In genomic region chr5:34632996-34633395, GRCm38 (mm10) we compare ENCODE assay signal across 20 mouse cellular contexts. TPM values are rescaled to one million over a fixed set of nuclear protein-coding genes. Genes with fewer than 3 reads are reported as not detected.
DNase-seq lines count a peak whose midpoint lies in the region; ATAC-seq and TF ChIP-seq lines count a peak whose summit lies in the region.
"Had no signal": no experiment of that assay in that cellular context is flagged by ENCODE, and none has a peak within 500 bp of the region (broad histone marks: within the 10 kb centered on the region; RNA-seq: fewer than 3 reads in every experiment).

No protein-coding gene starts in this region.

- no peak overlapping the region for H3K27ac ChIP-seq in liver, postnatal 0 days (ENCODE audit: low read depth)
- H3K27ac ChIP-seq in liver, embryonic 12.5 days, result peak overlapping the region; percentile 38
- peak overlapping the region; percentile 51; the same call in 1 of the 2 replicates for H3K27ac ChIP-seq in liver, embryonic 16.5 days (ENCODE audit: low read length)
- H3K27ac ChIP-seq in heart, embryonic 10.5 days, result no peak overlapping the region
- H3K27ac ChIP-seq: embryonic facial prominence, embryonic 13.5 days; forebrain, embryonic 10.5 days; hindbrain, embryonic 12.5 days had no signal

- no peak overlapping the region for H3K4me3 ChIP-seq in liver, postnatal 0 days (ENCODE audit: low read depth, low read length)
- no peak overlapping the region for H3K4me3 ChIP-seq in liver, embryonic 12.5 days
- H3K4me3 ChIP-seq in liver, embryonic 16.5 days (ENCODE audit: low read depth, low read length), result no peak overlapping the region
- no peak overlapping the region for H3K4me3 ChIP-seq in heart, embryonic 10.5 days
- H3K4me3 ChIP-seq: embryonic facial prominence, embryonic 13.5 days; forebrain, embryonic 10.5 days; hindbrain, embryonic 12.5 days had no signal

- peaks cover 30% of the 10 kb centered on the region for H3K4me1 ChIP-seq in liver, postnatal 0 days (ENCODE audit: insufficient read depth)
- H3K4me1 ChIP-seq in liver, embryonic 12.5 days, result peaks cover 56% of the 10 kb centered on the region
- peaks cover 47% of the 10 kb centered on the region for H3K4me1 ChIP-seq in liver, embryonic 16.5 days (ENCODE audit: control insufficient read depth, low read depth, low read length)
- peaks cover 28% of the 10 kb centered on the region for H3K4me1 ChIP-seq in heart, embryonic 10.5 days

- WGBS in liver, postnatal 0 days (ENCODE audit: insufficient replicate concordance), result 77% methylated on average over 2 of the region's 2 CpGs
- WGBS in liver, embryonic 12.5 days (ENCODE audit: insufficient replicate concordance), result 59% methylated on average over 2 of the region's 2 CpGs
- 51% methylated on average over 2 of the region's 2 CpGs for WGBS in liver, embryonic 16.5 days (ENCODE audit: insufficient replicate concordance)
- 83% methylated on average over 2 of the region's 2 CpGs for WGBS in heart, embryonic 10.5 days

- H3K9ac ChIP-seq in liver, postnatal 0 days (replicated peaks), result no peak overlapping the region
- H3K9ac ChIP-seq in liver, embryonic 12.5 days, result peak overlapping the region; percentile 5; the same call in 1 of the 2 replicates
- H3K9ac ChIP-seq in liver, embryonic 16.5 days (ENCODE audit: low read depth, low read length), result no peak overlapping the region
- H3K9ac ChIP-seq: embryonic facial prominence, embryonic 13.5 days; hindbrain, embryonic 12.5 days had no signal

- ATAC-seq in liver, postnatal 0 days, result no peak
- peak; percentile 52 for ATAC-seq in liver, embryonic 12.5 days
- peak; percentile 50 for ATAC-seq in liver, embryonic 16.5 days (ENCODE audit: low read depth)
- ATAC-seq: activated CD4-positive, CD25-positive, alpha-beta regulatory T cell, adult 4 months; forebrain, embryonic 14.5 days; hindbrain, embryonic 16.5 days; inflammation-experienced regulatory T-cells, adult 6 months; Patski had no signal

- no peaks in the 10 kb centered on the region for H3K9me3 ChIP-seq in liver, postnatal 0 days (ENCODE audit: low read length)
- no peaks in the 10 kb centered on the region for H3K9me3 ChIP-seq in liver, embryonic 12.5 days (replicated peaks)
- no peaks in the 10 kb centered on the region for H3K9me3 ChIP-seq in liver, embryonic 16.5 days (replicated peaks; ENCODE audit: control insufficient read depth, low read length)
- H3K9me3 ChIP-seq in heart, embryonic 10.5 days, result no peaks in the 10 kb centered on the region
- H3K9me3 ChIP-seq: embryonic facial prominence, embryonic 13.5 days; forebrain, embryonic 10.5 days; hindbrain, embryonic 12.5 days had no signal

- no peaks in the 10 kb centered on the region for H3K27me3 ChIP-seq in liver, postnatal 0 days (ENCODE audit: insufficient read depth, low read length)
- H3K27me3 ChIP-seq in liver, embryonic 12.5 days (replicated peaks), result no peaks in the 10 kb centered on the region
- no peaks in the 10 kb centered on the region for H3K27me3 ChIP-seq in liver, embryonic 16.5 days (ENCODE audit: control insufficient read depth, insufficient read depth, low read depth, low read length)
- H3K27me3 ChIP-seq in heart, embryonic 10.5 days (ENCODE audit: insufficient read depth, poor library complexity, severe bottlenecking), result no peaks in the 10 kb centered on the region
- H3K27me3 ChIP-seq: embryonic facial prominence, embryonic 13.5 days; hindbrain, embryonic 12.5 days; Patski had no signal

- peaks cover 62% of the 10 kb centered on the region for H3K36me3 ChIP-seq in liver, postnatal 0 days (replicated peaks; ENCODE audit: insufficient read depth, low read length)
- peaks cover 83% of the 10 kb centered on the region for H3K36me3 ChIP-seq in liver, embryonic 12.5 days
- H3K36me3 ChIP-seq in liver, embryonic 16.5 days (ENCODE audit: control insufficient read depth, insufficient read depth), result peaks cover 54% of the 10 kb centered on the region
- peaks cover 81% of the 10 kb centered on the region for H3K36me3 ChIP-seq in heart, embryonic 10.5 days

- intact Hi-C loops in heart, postnatal 10 days (cut with DNase I), result no loop called here

- DNase-seq in liver, result peak; percentile 72
- no peak for DNase-seq in liver, postnatal 0 days
- peak; percentile 71 for DNase-seq in c-Kit-positive CD71-positive TER-119-positive erythroid progenitor cells, embryonic 14.5 days (ENCODE audit: low spot score)
- DNase-seq in heart, embryonic 10.5 days (ENCODE audit: low spot score), result no peak
- no peak for DNase-seq in heart, postnatal 10 days
- DNase-seq in layer of hippocampus, adult 9-11 months, result no peak
- DNase-seq: adrenal gland, postnatal 14 days; cerebellum, adult 11 months; cerebellum, adult 8-10 months had no signal

- no peak for TF ChIP-seq EP300 in liver, postnatal 0 days (IDR thresholded peaks at IDR 0.05; ENCODE audit: low read depth)

- no peak for TF ChIP-seq CTCF in liver, postnatal 0 days (IDR thresholded peaks at IDR 0.05; ENCODE audit: low read depth)

- no peak overlapping the region for H3K4me2 ChIP-seq in liver, postnatal 0 days (ENCODE audit: low read depth, low read length)
- H3K4me2 ChIP-seq in liver, embryonic 12.5 days, result peak overlapping the region; percentile 32; the same call in 1 of the 2 replicates
- H3K4me2 ChIP-seq in liver, embryonic 16.5 days (ENCODE audit: low read depth, low read length), result peak overlapping the region; percentile 23; the same call in 1 of the 2 replicates
- H3K4me2 ChIP-seq: embryonic facial prominence, embryonic 13.5 days; heart, embryonic 11.5 days; hindbrain, embryonic 12.5 days had no signal

RNA-seq across cellular contexts. Expression of gene Mfsd10, which starts 4.0 kb away (rescaled TPM):
- 31.1 and 32.7 TPM in 2 replicates for polyA plus RNA-seq in liver, postnatal 0 days (2015; fragmentation: Nextera tagmentation; extraction: Ambion mirVana)
- polyA plus RNA-seq in liver, embryonic 12.5 days (2016; fragmentation: Nextera tagmentation; extraction: Ambion mirVana), result 66.8 and 77.4 TPM in 2 replicates
- polyA plus RNA-seq in liver, embryonic 16.5 days (2015; fragmentation: Nextera tagmentation; extraction: Ambion mirVana), result 35.3 and 52.3 TPM in 2 replicates
- 84.7 and 105 TPM in 2 replicates for polyA plus RNA-seq in heart, embryonic 10.5 days (2016; fragmentation: Nextera tagmentation; extraction: Ambion mirVana)
- 10 to 100 TPM; 20.7 to 25.4 TPM for total RNA-seq in heart, postnatal 10 days (2021)

RNA-seq across cellular contexts. Expression of gene Nop14, which starts 27.0 kb away (rescaled TPM):
- 8.7 and 9.2 TPM in 2 replicates for polyA plus RNA-seq in liver, postnatal 0 days (2015; fragmentation: Nextera tagmentation; extraction: Ambion mirVana)
- 26.4 and 27.9 TPM in 2 replicates for polyA plus RNA-seq in liver, embryonic 12.5 days (2016; fragmentation: Nextera tagmentation; extraction: Ambion mirVana)
- 9.3 and 10.1 TPM in 2 replicates for polyA plus RNA-seq in liver, embryonic 16.5 days (2015; fragmentation: Nextera tagmentation; extraction: Ambion mirVana)
- 21.0 and 30.8 TPM in 2 replicates for polyA plus RNA-seq in heart, embryonic 10.5 days (2016; fragmentation: Nextera tagmentation; extraction: Ambion mirVana)
- total RNA-seq in heart, postnatal 10 days (2021), result 10 to 100 TPM; 12.9 to 13.6 TPM

RNA-seq across cellular contexts. Expression of gene Grk4, which starts 27.2 kb away (rescaled TPM):
- polyA plus RNA-seq in liver, postnatal 0 days (2015; fragmentation: Nextera tagmentation; extraction: Ambion mirVana), result 0.34 and 0.40 TPM in 2 replicates
- polyA plus RNA-seq in liver, embryonic 12.5 days (2016; fragmentation: Nextera tagmentation; extraction: Ambion mirVana), result 1.2 and 1.4 TPM in 2 replicates
- polyA plus RNA-seq in liver, embryonic 16.5 days (2015; fragmentation: Nextera tagmentation; extraction: Ambion mirVana), result 0.79 and 0.91 TPM in 2 replicates
- 0.92 and 2.0 TPM in 2 replicates for polyA plus RNA-seq in heart, embryonic 10.5 days (2016; fragmentation: Nextera tagmentation; extraction: Ambion mirVana)
- total RNA-seq in heart, postnatal 10 days (2021), result 1 to 10 TPM; 2.1 to 2.3 TPM

RNA-seq across cellular contexts. Expression of gene Add1, which starts 59.5 kb away (rescaled TPM):
- polyA plus RNA-seq in liver, postnatal 0 days (2015; fragmentation: Nextera tagmentation; extraction: Ambion mirVana), result 52.0 and 54.8 TPM in 2 replicates
- polyA plus RNA-seq in liver, embryonic 12.5 days (2016; fragmentation: Nextera tagmentation; extraction: Ambion mirVana), result 164 and 166 TPM in 2 replicates
- 122 and 133 TPM in 2 replicates for polyA plus RNA-seq in liver, embryonic 16.5 days (2015; fragmentation: Nextera tagmentation; extraction: Ambion mirVana)
- polyA plus RNA-seq in heart, embryonic 10.5 days (2016; fragmentation: Nextera tagmentation; extraction: Ambion mirVana), result 177 and 187 TPM in 2 replicates
- total RNA-seq in heart, postnatal 10 days (2021), result 100 to 1,000 TPM; 187 to 196 TPM

Comparison
In these comparisons a context has a peak if more than half of its experiments do, and no peak if none do; other contexts are left out.
1. DNase-seq: peak in liver (single experiment) and c-Kit-positive CD71-positive TER-119-positive erythroid progenitor cells, embryonic 14.5 days (single experiment); none in liver, postnatal 0 days (single experiment), heart, embryonic 10.5 days (single experiment), heart, postnatal 10 days (0 of 2) and layer of hippocampus, adult 9-11 months (single experiment).
2. H3K27ac ChIP-seq: peak in liver, embryonic 12.5 days (single experiment) and liver, embryonic 16.5 days (single experiment); none in liver, postnatal 0 days (single experiment) and heart, embryonic 10.5 days (single experiment).